Mouse (Mus musculus): ENCODE measurements around the gene Olfr1097. TPM values are rescaled to one million over a fixed set of nuclear protein-coding genes. Genes with fewer than 3 reads are reported as not detected.

The Olfr1097 gene
- total RNA-seq (2023), result not detected

GRCm38 (mm10) chr2:86892116-86892515, at the start of gene Olfr1097:
Gene Olfr1097, minus strand, starts transcription at chr2:86892216.

GRCm38 (mm10) chr2:86924445-86924844, 32.4 kb upstream of the Olfr1097 start, which contains the start of gene Olfr1098:
Gene Olfr1098, minus strand, starts transcription at chr2:86924545.

GRCm38 (mm10) chr2:86874702-86875101, 17.3 kb downstream of the Olfr1097 start, which contains the start of gene Gm13723:
Gene Gm13723, minus strand, starts transcription at chr2:86874802.

GRCm38 (mm10) chr2:86851596-86851995, 40.4 kb downstream of the Olfr1097 start, which contains the start of gene Olfr1095:
Gene Olfr1095, minus strand, starts transcription at chr2:86851696.

Other genes with a start within 250 kb of the Olfr1097 start
- gene Olfr1085, start 230.2 kb downstream of the Olfr1097 start, total RNA-seq (2023), result not detected
- gene Olfr1086, start 212.1 kb downstream of the Olfr1097 start, total RNA-seq (2023), result not detected
- gene Olfr1087, start 193.8 kb downstream of the Olfr1097 start, total RNA-seq (2023), result not detected
- gene Olfr1089, start 158.5 kb downstream of the Olfr1097 start, total RNA-seq (2023), result not detected
- not detected for gene Olfr1090, start 133.2 kb downstream of the Olfr1097 start, total RNA-seq (2023)
- not detected for gene Olfr1093, start 109.7 kb downstream of the Olfr1097 start, total RNA-seq (2023)
- gene Olfr141, start 82.2 kb downstream of the Olfr1097 start, total RNA-seq (2023), result not detected
- gene Olfr1094, start 67.6 kb downstream of the Olfr1097 start, total RNA-seq (2023), result not detected
- not detected for gene Olfr1095, start 40.5 kb downstream of the Olfr1097 start, total RNA-seq (2023)
- not detected for gene Gm13723, start 17.4 kb downstream of the Olfr1097 start, total RNA-seq (2023)
- gene Olfr1098, start 32.3 kb upstream of the Olfr1097 start, total RNA-seq (2023), result not detected
- not detected for gene Olfr1099, start 68.5 kb upstream of the Olfr1097 start, total RNA-seq (2023)
- gene Olfr1100, start 87.7 kb upstream of the Olfr1097 start, total RNA-seq (2023), result not detected
- gene Olfr1101, start 99.0 kb upstream of the Olfr1097 start, total RNA-seq (2023), result not detected
- not detected for gene Olfr1102, start 106.2 kb upstream of the Olfr1097 start, total RNA-seq (2023)
- gene Olfr1104, start 134.9 kb upstream of the Olfr1097 start, total RNA-seq (2023), result not detected
- gene Olfr1105, start 144.3 kb upstream of the Olfr1097 start, total RNA-seq (2023), result not detected
- gene Olfr1106, start 160.1 kb upstream of the Olfr1097 start, total RNA-seq (2023), result not detected
- gene Olfr1107, start 183.6 kb upstream of the Olfr1097 start, total RNA-seq (2023), result not detected
- gene Olfr1109, start 203.8 kb upstream of the Olfr1097 start, total RNA-seq (2023), result not detected
- gene Olfr259, start 222.4 kb upstream of the Olfr1097 start, total RNA-seq (2023), result not detected
- gene Olfr1110, start 248.1 kb upstream of the Olfr1097 start, total RNA-seq (2023), result not detected

All from neutrophil, adult 83 days (primary cell).